Mouse (Mus musculus): ENCODE data around the gene Ccdc89.

The Ccdc89 gene

GRCm38 (mm10) chr7:90426020-90427001, at the start of gene Ccdc89:
Gene Ccdc89, plus strand, starts transcription at chr7:90426577.
- DNase-seq (ENCODE audit: low spot score) = peak; percentile 48

- no peak for DNase-seq (ENCODE audit: low spot score)
Measured at GRCm38 (mm10) chr7:90384411-90384810, 42.0 kb upstream of the Ccdc89 start.

- DNase-seq (ENCODE audit: low spot score) = no peak
Measured at GRCm38 (mm10) chr7:90386885-90387459, 39.4 kb upstream of the Ccdc89 start.

GRCm38 (mm10) chr7:90389765-90390164, 36.6 kb upstream of the Ccdc89 start:
- DNase-seq (ENCODE audit: low spot score) = no peak

- DNase-seq (ENCODE audit: low spot score) = no peak
Measured at GRCm38 (mm10) chr7:90395073-90395472, 31.3 kb upstream of the Ccdc89 start.

DNA sequence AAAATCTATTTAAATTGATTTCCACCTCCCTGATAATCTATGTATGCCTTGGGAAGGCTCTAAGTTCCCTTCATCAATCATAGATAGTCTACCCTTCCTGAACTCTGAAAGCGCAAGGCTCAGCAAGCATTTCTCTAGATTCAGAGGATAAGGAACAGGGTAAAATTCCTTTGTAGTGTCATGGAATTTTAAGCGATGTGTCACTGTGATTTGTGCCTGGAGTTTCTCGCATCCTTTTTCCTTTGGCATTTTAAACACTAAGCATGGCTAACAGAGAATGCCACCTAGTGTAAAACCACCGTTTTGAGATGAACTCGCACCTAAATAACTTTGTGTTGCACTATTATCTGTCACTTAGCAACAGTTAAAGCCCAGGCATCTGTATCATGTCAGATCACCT, 30.4 kb upstream of the Ccdc89 start:
- DNase-seq (ENCODE audit: low spot score) = no peak

- DNase-seq (ENCODE audit: low spot score) = peak; percentile 70
Measured at GRCm38 (mm10) chr7:90409934-90410333, 16.4 kb upstream of the Ccdc89 start.

DNA sequence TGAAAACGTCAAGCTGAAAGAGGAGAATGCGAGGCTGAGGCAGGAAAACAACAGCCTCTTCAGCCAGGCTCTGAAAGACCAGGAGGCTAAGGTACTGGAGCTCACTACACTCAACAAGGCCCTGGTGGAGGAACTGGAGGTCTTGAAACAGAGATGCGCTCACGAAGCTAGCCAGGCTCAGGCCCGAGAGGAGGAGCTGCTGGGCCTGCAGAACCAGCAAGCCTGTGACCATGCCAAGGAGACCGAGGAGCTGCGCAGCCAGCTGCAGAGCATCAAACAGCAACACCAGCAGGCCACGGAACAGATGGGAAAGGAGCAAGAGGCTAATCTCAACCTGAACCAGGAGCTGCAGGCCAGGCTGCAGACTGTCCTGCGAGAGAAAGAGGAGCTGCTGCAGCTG, 629 bp downstream of the Ccdc89 start:
- DNase-seq (ENCODE audit: low spot score) = no peak

- no peak for DNase-seq (ENCODE audit: low spot score)
Measured at GRCm38 (mm10) chr7:90432221-90432620, 5.8 kb downstream of the Ccdc89 start.

GRCm38 (mm10) chr7:90440044-90440443, 13.7 kb downstream of the Ccdc89 start:
- DNase-seq (ENCODE audit: low spot score) = no peak

- no peak for DNase-seq (ENCODE audit: low spot score)
Measured at GRCm38 (mm10) chr7:90442070-90442469, 15.7 kb downstream of the Ccdc89 start.

DNA sequence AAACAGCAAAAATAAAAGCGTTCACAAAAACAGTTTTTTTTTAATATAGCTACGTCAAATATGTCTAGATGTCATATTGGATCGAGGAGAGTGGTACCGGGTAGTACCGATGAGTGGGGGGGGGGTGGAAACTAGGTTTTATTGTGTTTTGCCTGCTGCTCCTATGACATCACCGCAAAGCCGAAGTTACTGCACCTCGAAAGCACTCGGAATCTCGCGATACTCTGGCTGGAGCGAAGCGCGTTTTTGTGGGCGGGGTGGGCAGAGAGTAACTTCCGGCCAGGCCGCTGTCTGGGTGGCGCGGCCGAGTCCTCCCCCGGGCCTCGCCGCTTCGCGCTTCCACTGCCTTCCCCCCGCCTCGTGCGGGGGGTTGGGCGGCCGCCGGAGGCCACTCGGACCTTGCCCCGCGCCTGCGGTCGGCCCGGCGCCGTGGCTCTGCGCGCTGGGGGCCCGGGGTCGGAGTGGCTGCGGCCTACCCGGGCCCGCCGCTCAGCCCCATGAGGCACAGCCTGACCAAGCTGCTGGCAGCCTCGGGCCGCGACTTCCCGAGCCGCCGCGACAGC, 16.2 kb downstream of the Ccdc89 start, which contains the start of gene Crebzf:
Gene Crebzf (plus strand): TSS at position 212 of the 563 bp plus-strand sequence.
- DNase-seq (ENCODE audit: low spot score) = peak; percentile 92

GRCm38 (mm10) chr7:90443101-90444091, 17.0 kb downstream of the Ccdc89 start:
- peak; percentile 66 for DNase-seq (ENCODE audit: low spot score)

DNA sequence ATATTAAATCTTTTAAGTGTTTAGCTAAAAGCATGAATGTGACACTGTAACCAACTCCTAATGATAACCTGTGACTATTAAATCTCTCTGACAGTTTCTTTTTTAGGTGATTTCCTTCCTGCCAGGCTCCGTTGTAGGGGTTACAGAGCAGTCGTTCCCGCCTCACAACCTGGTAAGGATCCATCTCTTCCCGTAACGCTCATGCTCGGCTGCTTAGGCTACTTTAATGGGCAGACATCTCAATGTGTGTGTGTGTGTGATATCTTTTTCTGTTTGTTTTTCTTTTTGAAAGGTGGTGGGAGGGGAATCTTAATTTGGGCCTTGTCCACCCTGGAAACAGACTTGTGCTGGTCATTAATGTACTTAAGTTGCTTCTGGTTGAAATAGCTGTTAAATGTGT, 17.8 kb downstream of the Ccdc89 start:
- no peak for DNase-seq (ENCODE audit: low spot score)

DNA sequence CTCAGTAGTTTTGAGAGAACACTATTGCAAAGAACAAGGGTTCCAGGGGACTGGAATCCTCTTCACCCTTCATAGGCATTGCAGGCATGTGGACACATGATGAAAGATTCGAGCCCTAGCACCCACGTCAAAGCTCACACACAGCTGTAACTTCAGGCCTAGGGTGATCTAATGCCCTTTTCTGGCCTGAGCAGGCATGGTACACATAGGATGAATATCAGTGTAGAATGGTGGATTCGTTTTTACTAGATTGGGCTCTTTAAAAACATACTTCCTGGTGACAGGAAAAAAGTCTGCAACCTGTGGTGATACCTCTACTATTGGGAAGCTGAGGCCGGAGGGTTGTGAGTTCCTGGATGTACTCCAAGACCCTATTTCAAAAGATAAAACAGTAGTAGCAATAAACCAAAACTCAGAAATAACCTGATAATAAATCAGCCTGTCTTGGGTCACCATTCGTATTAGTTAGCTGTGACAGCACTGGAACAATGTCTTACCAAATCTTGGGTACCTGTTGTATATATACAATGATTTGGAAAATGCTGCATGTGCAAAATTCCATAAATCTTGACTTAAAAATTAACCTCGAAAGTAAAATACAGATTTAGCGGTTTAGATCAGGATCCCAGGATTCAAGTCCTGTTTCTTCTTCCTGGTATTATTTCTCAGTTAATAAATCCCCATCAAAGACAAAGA, 29.9 kb downstream of the Ccdc89 start:
- no peak for DNase-seq (ENCODE audit: low spot score)

DNA sequence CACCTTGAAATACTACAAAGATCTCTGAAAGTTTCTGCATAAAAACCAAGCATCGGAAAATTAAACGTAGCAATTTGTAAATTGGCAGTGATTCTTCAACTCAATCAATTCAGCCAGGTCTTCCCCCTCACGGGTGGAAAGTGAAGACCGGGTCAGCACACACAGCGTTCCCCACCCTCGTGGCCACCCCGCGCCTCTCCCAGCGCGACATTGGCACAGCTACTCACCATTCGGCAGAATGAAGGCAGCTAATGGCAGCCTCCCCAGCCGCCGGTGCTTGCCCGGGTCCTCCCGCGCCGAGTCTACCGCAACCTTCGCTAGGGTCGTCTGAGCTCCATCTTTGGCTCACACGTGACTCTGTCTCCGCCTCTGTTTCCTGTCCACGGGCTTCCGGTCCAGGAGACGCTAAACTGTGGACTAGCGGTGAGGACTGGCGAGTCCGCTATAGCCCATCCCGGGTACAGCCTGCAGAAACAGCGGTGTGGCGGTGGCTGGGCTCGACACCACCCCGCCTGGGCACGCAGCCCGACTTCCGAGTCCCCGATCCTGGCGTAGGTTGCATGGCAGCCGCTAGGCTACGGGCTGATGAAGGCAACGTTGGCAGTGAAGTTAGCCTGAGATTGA, 30.6 kb downstream of the Ccdc89 start, which contains the start of gene Tmem126a:
Gene Tmem126a (minus strand): TSS at position 385 of the 624 bp plus-strand sequence.
- peak; percentile 64 for DNase-seq (ENCODE audit: low spot score)

DNA sequence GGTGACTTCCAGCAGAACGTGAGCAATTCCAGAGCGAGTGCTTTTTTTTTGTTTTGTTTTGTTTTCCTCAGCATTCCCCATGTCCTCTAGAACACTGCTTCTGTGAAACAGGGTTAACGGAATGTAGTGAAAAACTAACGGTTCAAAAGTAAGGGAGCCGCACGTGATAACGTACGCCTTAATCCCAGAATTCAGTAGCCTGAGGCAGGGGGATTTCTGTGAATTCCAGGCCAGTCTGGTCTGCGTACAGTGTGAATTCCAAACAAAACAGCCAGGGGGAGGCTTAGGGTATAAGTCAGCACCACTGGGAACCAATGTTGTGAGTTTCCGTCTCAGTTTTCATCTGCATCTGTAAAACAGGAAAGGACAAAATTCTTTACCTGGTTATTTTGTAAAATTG, 31.1 kb downstream of the Ccdc89 start:
- DNase-seq (ENCODE audit: low spot score) = no peak

DNA sequence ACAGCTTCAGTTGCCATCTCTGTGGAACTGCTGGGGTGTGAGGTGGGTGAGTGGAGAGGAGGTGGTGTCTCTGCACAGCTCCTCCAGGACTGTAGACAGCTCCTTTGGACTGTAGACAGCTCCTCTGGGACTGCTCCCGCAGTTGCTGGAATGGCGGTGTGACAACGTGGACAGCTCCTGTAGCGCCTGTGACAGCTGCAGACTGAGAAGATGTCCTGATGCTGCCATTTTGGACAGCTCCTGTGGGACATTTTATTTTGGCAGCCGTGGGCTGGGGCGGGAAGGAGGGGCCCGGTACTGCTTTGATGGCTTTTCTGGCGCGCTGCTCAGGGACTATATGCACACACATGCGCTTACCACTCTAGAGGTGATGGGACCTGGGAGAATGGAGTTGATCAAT, 34.0 kb downstream of the Ccdc89 start:
- no peak for DNase-seq (ENCODE audit: low spot score)

GRCm38 (mm10) chr7:90460930-90461329, 34.6 kb downstream of the Ccdc89 start:
- no peak for DNase-seq (ENCODE audit: low spot score)

- no peak for DNase-seq (ENCODE audit: low spot score)
Measured at GRCm38 (mm10) chr7:90461441-90461840, 35.1 kb downstream of the Ccdc89 start.
